Mouse (Mus musculus): ENCODE results near the gene Rtel1.

The Rtel1 gene

DNA sequence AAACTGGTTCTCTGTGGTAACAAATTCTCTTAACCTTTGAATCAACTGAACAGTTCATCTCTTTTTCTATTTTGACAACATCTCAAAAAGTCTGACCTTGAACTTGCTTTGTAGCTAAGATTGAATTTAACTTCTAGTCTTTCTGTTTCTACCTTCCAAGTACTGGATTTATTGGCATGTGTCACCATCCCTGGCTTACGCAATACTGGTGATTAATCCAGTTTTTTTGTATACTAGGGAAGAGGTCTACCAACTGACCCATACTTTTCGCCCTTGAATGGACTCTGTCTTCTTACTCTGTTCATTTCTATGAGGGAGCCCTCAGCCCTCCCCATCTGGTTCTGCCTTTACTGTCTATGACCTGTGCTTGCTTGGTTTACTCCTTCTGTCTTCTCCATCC lies 6.6 kb downstream of the Rtel1 start:
- DNase-seq: no peak

GRCm38 (mm10) chr2:181332542-181332941 lies 13.0 kb downstream of the Rtel1 start:
- DNase-seq: no peak

- peak; percentile 68 to 90 for DNase-seq
Observed at GRCm38 (mm10) chr2:181334023-181334422, 14.5 kb downstream of the Rtel1 start.

DNA sequence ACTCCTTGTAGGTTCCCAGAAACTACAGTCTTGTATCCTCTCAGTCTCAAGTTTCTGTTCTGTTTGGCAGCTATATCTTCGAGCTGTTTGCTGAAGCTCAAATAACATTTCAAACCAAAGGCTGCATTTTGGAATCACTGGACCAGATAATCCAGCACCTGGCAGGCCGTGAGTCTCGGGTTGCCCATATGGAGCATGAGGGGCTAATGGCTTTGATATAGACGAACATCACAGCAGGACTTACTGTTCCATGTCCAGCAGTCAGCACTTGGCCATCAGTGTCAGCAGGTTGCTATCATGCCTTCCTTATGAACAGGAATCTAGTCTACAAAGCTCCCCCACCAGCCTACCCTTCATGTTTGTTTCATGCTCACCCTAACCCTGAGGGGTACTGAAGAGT lies 20.9 kb downstream of the Rtel1 start:
- no peak for DNase-seq

DNA sequence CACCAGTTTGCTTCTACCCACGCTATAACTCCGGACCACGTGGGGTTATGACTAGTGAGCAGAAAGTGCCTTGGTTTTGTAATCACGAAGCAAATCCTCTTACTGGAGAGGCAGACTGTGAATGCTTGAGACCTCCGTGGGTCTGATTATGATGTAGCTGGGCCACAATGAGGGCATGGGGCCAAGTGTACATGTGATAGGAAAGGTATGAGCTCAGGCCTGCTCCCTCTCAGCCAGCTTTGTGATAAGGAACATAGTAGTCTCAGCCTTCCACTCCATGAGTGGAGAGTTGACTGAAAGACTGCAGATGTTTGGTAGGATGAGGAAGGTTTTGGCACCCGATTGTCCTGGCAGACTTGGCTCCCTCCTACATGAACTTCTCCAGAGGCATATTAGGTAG lies 23.2 kb downstream of the Rtel1 start:
- no peak for DNase-seq

DNA sequence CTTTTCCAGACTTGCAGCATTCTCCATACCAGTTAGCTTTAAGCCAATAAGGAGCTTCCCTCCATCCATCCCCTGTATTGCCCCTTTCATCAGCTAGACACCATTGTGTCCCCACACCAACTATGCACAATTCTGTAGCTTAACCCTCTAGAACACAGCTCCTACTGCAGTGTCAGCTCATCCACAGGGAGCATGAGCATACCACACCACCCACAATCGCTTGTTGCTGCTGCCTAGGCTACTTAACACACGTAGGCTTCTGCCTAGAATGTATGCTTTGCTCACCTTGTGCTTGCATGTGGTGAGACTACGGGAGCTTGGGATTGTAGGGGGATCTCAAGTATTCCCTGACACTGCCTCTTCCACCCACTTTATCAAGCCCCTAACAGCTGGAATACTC lies 37.2 kb downstream of the Rtel1 start:
- DNase-seq: no peak

GRCm38 (mm10) chr2:181363946-181364345 lies 44.4 kb downstream of the Rtel1 start:
- DNase-seq: no peak

DNA sequence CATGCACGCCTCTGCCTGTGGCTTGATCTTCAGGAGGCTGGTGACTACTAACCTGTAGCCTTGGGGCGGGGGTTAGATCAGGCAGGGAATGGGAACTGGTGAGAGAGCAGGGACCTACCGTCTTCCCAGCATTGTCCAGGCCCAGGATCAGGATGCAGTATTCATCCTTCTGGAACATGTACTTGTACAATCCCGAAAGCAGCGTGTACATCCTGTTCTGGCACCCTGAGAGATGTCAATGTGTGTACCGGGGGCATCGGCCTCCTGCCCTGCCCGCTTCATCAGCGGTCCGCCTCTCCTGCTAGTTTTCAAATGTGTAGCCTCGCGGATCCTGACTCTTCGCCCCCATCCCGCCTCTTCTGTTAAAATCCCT lies 44.9 kb downstream of the Rtel1 start:
- DNase-seq: no peak

DNA sequence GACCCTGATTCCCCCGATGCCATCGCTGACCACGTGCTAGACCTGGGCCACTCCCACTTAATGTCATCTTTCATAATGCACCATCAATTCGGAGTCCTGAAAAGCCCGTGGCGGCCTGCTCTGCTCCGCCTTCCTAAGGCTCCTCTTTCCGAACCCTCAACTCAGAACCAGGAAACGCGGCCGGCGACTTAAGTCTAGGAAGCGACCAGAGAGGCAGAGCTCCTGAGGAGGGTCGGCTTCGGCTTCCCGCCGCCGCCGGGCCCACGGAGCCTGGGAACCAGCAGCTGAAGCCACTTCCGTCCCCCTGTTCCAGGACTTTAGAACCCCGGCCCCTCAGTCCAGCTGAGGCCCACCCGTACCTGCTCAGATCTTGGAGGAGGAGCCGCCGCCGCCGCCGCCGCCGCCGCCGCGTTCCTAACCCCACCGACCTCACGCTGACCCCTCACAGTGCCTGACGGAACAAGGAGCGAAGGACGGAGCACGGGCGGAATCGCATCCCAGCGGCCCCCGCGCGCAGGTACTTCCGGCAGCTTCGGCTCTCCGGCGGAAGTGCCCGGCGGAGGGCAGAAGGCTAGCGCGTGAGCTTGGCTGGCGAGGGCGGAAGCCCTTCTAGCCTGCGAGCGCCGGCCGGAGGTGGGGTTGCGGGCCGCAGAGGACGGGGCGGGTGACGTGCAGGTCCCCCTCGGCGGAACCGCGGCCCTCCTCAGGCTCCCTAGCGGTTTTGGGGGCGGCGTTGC lies 45.5 kb downstream of the Rtel1 start, which contains the start of the genes Zgpat and Arfrp1:
Gene Zgpat, plus strand, starts transcription at position 69 of the 737 bp plus-strand sequence.
Gene Arfrp1, minus strand, starts transcription at position 545 of the 737 bp plus-strand sequence.
- peak; percentile 90 to 96 for DNase-seq

DNA sequence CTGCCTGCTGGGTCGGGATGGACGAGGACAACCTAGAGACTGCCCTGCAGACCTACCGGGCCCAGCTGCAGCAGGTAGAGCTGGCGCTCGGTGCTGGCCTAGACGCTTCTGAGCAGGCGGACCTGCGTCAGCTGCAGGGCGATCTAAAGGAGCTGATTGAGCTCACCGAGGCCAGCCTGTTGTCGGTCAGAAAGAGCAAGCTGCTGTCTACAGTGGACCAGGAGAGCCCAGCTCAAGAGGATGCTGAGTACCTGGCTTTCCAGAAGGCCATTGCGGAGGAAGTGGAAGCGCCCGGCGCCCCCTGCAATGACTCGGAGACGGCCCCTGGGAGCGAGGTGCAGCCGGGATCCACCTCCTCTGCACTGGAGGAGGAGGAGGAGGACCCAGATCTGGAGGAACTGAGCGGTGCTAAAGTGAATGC lies 46.1 kb downstream of the Rtel1 start:
- DNase-seq: no peak

GRCm38 (mm10) chr2:181370001-181370400 lies 50.5 kb downstream of the Rtel1 start:
- DNase-seq: no peak

DNA sequence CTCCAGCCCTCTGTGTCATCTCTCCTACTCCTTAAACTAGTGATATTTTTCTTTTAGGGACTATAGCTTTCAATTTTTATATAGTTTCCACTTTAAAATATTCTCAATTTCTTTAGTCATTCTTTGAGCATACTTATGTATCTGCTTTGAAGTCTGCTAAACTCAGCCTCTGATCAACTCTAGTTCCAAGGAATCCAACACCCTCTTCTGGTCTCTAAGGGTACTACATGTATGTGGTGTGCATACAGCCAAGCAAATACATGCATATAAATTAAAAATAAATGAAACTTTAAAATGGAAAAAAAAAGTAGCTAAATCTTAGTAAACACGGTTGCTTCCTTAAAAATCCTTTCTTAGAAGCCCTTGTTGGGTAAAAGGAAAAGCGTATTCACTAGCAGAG lies 56.2 kb downstream of the Rtel1 start:
- DNase-seq: no peak

- no peak for DNase-seq
Observed at GRCm38 (mm10) chr2:181377230-181377629, 57.7 kb downstream of the Rtel1 start.

- no peak for DNase-seq
Observed at GRCm38 (mm10) chr2:181378701-181379100, 59.2 kb downstream of the Rtel1 start.

DNA sequence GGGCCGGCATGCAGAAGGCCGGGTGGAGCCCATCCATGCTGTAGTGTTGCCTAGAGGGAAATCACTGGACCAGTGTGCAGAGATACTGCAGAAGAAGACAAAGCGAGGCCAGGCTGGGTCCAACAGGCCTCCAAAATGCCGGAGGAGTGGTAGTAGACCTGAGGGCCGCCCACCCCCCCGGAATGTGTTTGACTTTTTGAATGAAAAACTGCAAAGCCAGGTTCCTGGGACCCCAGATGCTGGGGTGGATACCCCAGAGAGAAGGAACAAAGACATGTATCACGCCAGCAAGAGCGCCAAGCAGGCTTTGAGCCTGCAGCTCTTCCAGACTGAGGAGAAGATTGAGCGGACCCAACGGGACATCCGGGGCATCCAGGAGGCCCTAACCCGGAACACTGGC lies 60.2 kb downstream of the Rtel1 start, which contains the start of gene Lime1:
Gene Lime1, plus strand, starts transcription at position 301 of the 400 bp plus-strand sequence.
- no peak for DNase-seq

DNA sequence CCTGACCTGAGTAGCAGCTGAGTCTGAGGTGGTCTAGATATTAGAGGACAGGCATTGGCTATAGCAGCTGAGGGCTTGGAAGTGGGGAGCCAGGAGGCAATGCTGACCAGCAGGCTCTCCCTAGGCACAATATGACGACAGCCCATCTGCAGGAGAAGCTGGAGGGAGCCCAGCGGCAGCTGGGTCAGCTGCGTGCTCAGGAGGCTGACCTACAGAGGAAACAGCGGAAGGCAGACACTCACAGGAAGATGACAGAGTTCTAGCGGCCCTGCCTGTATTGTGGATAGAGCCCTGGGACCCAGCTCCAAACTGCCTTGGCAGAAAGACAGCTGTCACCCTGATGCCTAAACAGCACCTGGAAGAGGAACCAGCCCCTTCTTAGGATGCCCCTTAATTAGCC lies 60.7 kb downstream of the Rtel1 start:
- DNase-seq: peak in 1 of 2 experiments; percentile 45

- no peak for DNase-seq
Observed at GRCm38 (mm10) chr2:181381107-181381506, 61.6 kb downstream of the Rtel1 start.

- DNase-seq: no peak
Observed at GRCm38 (mm10) chr2:181381631-181382306, 62.2 kb downstream of the Rtel1 start.

GRCm38 (mm10) chr2:181384463-181384862 lies 64.9 kb downstream of the Rtel1 start:
- DNase-seq: no peak

GRCm38 (mm10) chr2:181384919-181385391 lies 65.4 kb downstream of the Rtel1 start:
- peak in 1 of 2 experiments; percentile 59 for DNase-seq

GRCm38 (mm10) chr2:181385885-181386284 lies 66.3 kb downstream of the Rtel1 start:
- DNase-seq: peak; percentile 45 to 56

DNA sequence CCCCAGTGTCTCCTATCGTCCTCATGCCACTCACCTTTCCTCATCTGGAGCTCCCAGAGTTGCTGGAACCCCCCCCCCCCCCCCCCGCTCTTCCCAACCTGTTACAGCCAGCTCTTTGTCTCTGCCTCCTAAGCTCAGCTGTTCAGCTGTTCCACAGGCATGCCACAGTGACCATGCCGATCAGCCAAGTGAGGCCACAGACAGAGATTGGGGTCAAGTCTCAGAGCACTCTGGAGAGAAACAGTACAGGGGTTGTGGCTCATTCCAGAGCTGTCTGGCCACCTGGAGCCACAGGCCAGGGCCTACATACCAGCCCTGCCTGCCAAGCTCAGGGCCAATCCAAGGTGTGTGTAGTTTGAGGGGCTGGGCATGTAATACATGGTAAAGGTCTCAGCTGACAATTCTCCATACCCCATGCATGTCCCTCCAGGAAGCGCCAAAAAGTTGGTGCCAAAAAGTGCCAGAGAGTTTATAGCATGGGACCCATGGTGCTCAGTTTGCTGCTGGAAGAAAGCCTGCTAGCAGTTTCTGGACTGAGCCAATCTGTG lies 67.2 kb downstream of the Rtel1 start:
- no peak for DNase-seq

DNA sequence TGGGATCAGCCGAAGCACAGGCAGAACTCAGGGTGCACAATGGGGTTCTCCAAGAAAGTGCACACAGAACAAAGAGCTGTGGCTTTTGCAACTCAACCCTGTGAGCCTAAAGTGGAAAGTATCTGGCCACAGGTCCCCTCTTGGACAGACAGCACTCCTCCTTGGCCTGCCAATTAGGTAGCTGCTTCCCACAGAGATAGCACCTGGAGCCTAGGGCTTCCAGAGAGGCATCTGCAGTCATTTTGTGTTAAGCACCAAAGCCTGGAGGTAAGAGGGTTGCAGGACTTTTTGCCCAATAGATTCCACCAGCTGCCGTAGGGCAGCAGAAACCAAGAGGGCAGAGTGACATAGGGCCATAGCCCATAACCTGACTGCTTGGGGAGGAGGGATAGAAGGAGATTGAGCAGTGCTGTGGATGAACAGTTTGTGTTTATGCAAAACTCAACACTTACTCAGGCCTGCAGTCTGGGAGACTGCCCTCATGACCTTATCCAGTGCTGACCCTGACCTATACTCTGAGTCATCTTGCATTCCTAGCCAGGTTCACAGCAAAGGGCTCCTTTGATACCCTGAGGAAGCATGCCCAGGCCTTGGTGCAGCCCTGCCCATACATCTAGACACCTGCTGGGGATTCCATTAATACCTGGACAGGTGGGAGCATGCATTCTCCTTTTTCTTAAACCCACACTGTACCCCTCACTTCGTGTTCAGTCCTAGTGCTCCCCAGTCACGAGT lies 70.8 kb downstream of the Rtel1 start:
- no peak for DNase-seq
